Mouse (Mus musculus) common myeloid progenitor, adult 5-6 weeks (primary cell): Measurements from ENCODE around the gene Kbtbd3. TPM values are rescaled to one million over a fixed set of nuclear protein-coding genes. Genes with fewer than 3 reads are reported as not detected.

Experiments
- total RNA-seq: library from RNA; stranded (forward); fragments of 200-1000, 187-1606 nt; gene quantifications from 2 replicates; pipeline ENCODE4 v1.2.3, GENCODE M21; 2017

Kbtbd3 gene
- total RNA-seq, 1 experiment from 2014 or later, result 6.3 TPM

Other genes starting within 250 kb of the Kbtbd3 start
- gene Aasdhppt, start 362 bp upstream of the Kbtbd3 start, total RNA-seq, result 29.4 and 32.1 TPM in 2 replicates
- gene Msantd4, start 66.7 kb downstream of the Kbtbd3 start, total RNA-seq, result 32.8 and 38.9 TPM in 2 replicates